Mouse (Mus musculus) urinary bladder, postnatal 14 days (tissue): ENCODE measurements at regions not wholly inside any gene's neighbourhood (a gene's known extent, or its start where the extent isn't known, plus 50 kb on each side); places are given as distances from the start of the nearest gene placed in this dataset.

Experiments used
- DNase-seq: peaks from one replicate; pipeline ENCODE4 v3.0.0; 2021; ENCODE audit warnings: low spot score

- no peak for DNase-seq
These were observed 132.4 kb downstream of the Npr3 start for GRCm38 (mm10) chr15:11774717-11775116.

GRCm38 (mm10) chr15:11770596-11770995, 136.5 kb downstream of the Npr3 start:
- DNase-seq, result no peak

- no peak for DNase-seq
These were observed 149.1 kb downstream of the Npr3 start for GRCm38 (mm10) chr15:11757963-11758362.

GRCm38 (mm10) chr15:11756786-11757185, 150.3 kb downstream of the Npr3 start:
- no peak for DNase-seq

GRCm38 (mm10) chr15:11753216-11753615, 153.9 kb downstream of the Npr3 start:
- DNase-seq, result peak; percentile 51

- DNase-seq, result no peak
These were observed 156.2 kb downstream of the Npr3 start for GRCm38 (mm10) chr15:11750893-11751292.

GRCm38 (mm10) chr15:11749509-11749908, 157.6 kb downstream of the Npr3 start:
- no peak for DNase-seq

- DNase-seq, result no peak
These were observed 158.8 kb downstream of the Npr3 start for GRCm38 (mm10) chr15:11748306-11748705.

- no peak for DNase-seq
These were observed 160.3 kb downstream of the Npr3 start for GRCm38 (mm10) chr15:11746754-11747153.

GRCm38 (mm10) chr15:11745629-11746372, 161.3 kb downstream of the Npr3 start:
- no peak for DNase-seq

- no peak for DNase-seq
These were observed 162.2 kb downstream of the Npr3 start for GRCm38 (mm10) chr15:11744903-11745302.

- peak; percentile 5 for DNase-seq
These were observed 162.8 kb downstream of the Npr3 start for GRCm38 (mm10) chr15:11744296-11744695.

- no peak for DNase-seq
These were observed 164.3 kb downstream of the Npr3 start for GRCm38 (mm10) chr15:11742820-11743219.

GRCm38 (mm10) chr15:11742346-11742729, 164.7 kb downstream of the Npr3 start:
- DNase-seq, result peak; percentile 3

- no peak for DNase-seq
These were observed 165.3 kb downstream of the Npr3 start for GRCm38 (mm10) chr15:11741598-11742345.

- DNase-seq, result no peak
These were observed 169.6 kb downstream of the Npr3 start for GRCm38 (mm10) chr15:11737436-11738000.

GRCm38 (mm10) chr15:11734639-11735265, 172.3 kb downstream of the Npr3 start:
- DNase-seq, result no peak

- DNase-seq, result no peak
These were observed 177.7 kb downstream of the Npr3 start for GRCm38 (mm10) chr15:11729381-11729780.

- DNase-seq, result no peak
These were observed 181.2 kb downstream of the Npr3 start for GRCm38 (mm10) chr15:11725620-11726530.

GRCm38 (mm10) chr15:11720645-11721044, 186.4 kb downstream of the Npr3 start:
- DNase-seq, result no peak

GRCm38 (mm10) chr15:11716168-11716842, 190.8 kb downstream of the Npr3 start:
- no peak for DNase-seq
